Mouse (Mus musculus) G1E (cell line): ENCODE results near the gene Fggy.

Experiments
- CTCF ChIP-seq: IDR thresholded peaks from 2 replicates; pipeline ENCODE4 v1.5.1; 2012; ENCODE audit warnings: low read depth, low read length, inconsistent platforms, mixed read lengths
- GATA1 ChIP-seq: IDR thresholded peaks from 2 replicates; pipeline ENCODE4 v1.6.1; 2012; ENCODE audit warnings: borderline replicate concordance, low read length, inconsistent platforms, mixed read lengths
- TAL1 ChIP-seq: conservative IDR thresholded peaks from 2 replicates; pipeline ENCODE4 v1.6.1; 2012; ENCODE audit warnings: low read depth, low read length, inconsistent platforms, mixed read lengths

DNA sequence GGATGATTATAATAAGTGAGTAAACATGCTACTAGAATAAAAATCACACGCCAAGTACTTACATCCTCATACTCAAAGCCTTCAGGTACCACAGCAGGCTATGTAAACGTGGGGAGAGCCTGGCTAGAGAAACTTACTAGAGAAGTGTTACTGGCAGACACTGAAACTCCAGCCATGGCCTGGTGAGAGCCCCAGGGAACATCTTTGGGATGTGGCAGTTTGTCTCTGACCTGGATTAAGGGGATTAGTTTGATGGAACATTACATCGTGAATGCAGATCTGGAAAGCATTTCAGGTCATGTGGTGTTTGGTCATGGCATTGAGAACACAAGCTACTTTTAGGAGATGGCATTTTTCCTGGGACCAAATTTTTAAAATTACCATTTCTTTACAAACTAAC, 303.3 kb downstream of the Fggy start:
- TF ChIP-seq CTCF = no peak
- no peak for TF ChIP-seq TAL1
- TF ChIP-seq GATA1 = no peak
